Mouse (Mus musculus) cortical plate, adult 2 months (tissue): ENCODE results near the gene Hoxb4.

Experiments
- CTCF ChIP-seq: fragments of 200-500 bp; IDR thresholded peaks from 2 replicates; pipeline ENCODE4 v1.5.1; 2011; ENCODE audit warnings: mild to moderate bottlenecking, control low read depth, low read length; ENCODE audit not compliant: insufficient read depth; ENCODE audit errors: extremely low read depth
- POLR2A ChIP-seq: fragments of 200-500 bp; IDR thresholded peaks from 2 replicates; pipeline ENCODE4 v1.6.1; 2011; ENCODE audit warnings: mild to moderate bottlenecking, low read length, control low read depth; ENCODE audit not compliant: insufficient read depth; ENCODE audit errors: extremely low read depth

DNA sequence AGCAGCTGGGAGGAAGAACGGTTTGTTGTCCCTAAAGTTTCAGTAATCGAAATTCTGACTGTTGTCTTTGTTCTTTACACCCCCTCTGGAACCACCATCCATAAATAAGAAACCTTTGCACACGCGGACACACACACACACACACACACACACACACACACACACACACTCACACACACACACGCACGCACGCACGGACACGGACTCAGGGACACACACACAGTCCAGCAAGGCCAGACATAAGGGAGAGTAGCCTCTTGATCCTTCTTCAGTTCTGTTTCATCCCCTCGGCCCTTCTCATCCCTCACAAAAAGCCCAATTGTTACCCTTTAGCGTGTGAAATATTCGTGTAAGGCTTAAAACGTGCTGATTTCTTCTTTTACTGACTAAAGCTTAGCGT, 39.7 kb upstream of the Hoxb4 start:
- no peak for TF ChIP-seq CTCF
- TF ChIP-seq POLR2A: no peak
